Mouse (Mus musculus) MEL (cell line): Measurements from ENCODE around the gene Desi1.

Source experiments
- CHD2 ChIP-seq: IDR thresholded peaks from 2 replicates; pipeline ENCODE4 v1.6.1; 2011; ENCODE audit warnings: low read length, improper control_type of control experiment
- CTCF ChIP-seq, 3 experiments: IDR thresholded peaks in 2 of 3; conservative IDR thresholded peaks in 1 of 3; 2 replicates each; pipeline ENCODE4 v1.5.1; 2011 to 2012; ENCODE audit warnings: low read length in 3 of 3, low read depth in 2 of 3, mild to moderate bottlenecking in 2 of 3, improper control_type of control experiment in 1 of 3, inconsistent platforms in 1 of 3, mixed read lengths in 1 of 3, moderate library complexity in 1 of 3; ENCODE audit not compliant: control insufficient read depth in 1 of 3, insufficient read depth in 1 of 3, poor library complexity in 1 of 3, severe bottlenecking in 1 of 3
- GABPA ChIP-seq: IDR thresholded peaks from 2 replicates; pipeline ENCODE4 v1.6.1; 2012; ENCODE audit warnings: low read depth, mild to moderate bottlenecking, inconsistent platforms, low read length, improper control_type of control experiment, moderate library complexity
- GATA1 ChIP-seq: IDR thresholded peaks from 2 replicates; pipeline ENCODE4 v1.6.1; 2011; ENCODE audit warnings: low read depth, low read length, improper control_type of control experiment
- MAX ChIP-seq: IDR thresholded peaks from 2 replicates; pipeline ENCODE4 v1.6.1; 2011; ENCODE audit warnings: low read length, improper control_type of control experiment
- MXI1 ChIP-seq: IDR thresholded peaks from 2 replicates; pipeline ENCODE4 v1.6.1; 2011; ENCODE audit warnings: mild to moderate bottlenecking, low read depth, low read length, improper control_type of control experiment
- POLR2A ChIP-seq, 2 experiments: IDR thresholded peaks; 2 replicates each; pipeline ENCODE4 v1.6.1; 2011 to 2012; ENCODE audit warnings: low read length in 2 of 2, mild to moderate bottlenecking in 2 of 2, control low read depth in 1 of 2, improper control_type of control experiment in 1 of 2, low read depth in 1 of 2, moderate library complexity in 1 of 2; ENCODE audit not compliant: control insufficient read depth in 1 of 2, insufficient read depth in 1 of 2, poor library complexity in 1 of 2
- USF1 ChIP-seq: IDR thresholded peaks from 2 replicates; pipeline ENCODE4 v1.6.1; 2014; ENCODE audit warnings: low read depth, mild to moderate bottlenecking, inconsistent platforms, low read length, improper control_type of control experiment, moderate library complexity

DNA sequence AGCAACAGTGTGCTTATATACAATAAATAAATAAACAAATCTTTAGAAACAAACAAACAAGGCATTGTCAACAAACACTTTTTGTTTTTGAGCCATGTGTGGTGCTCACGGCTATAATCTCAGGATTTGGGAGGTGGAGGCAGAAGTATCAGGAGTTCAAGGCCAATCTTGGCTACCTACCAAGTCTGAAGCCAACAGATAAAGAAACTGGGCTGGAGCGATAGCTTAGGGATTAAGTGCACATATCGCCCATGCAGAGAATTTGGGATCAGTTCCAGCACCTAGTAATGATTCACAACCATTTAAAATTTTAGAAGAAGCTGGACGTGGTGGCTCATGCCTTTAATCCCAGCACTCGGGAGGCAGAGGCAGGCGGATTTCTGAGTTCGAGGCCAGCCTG is 39.8 kb upstream of the Desi1 start:
- TF ChIP-seq POLR2A (IDR thresholded peaks at IDR 0.05; ENCODE audit: control insufficient read depth in 1 of 2, insufficient read depth in 1 of 2, low read depth in 1 of 2, low read length in 2 of 2, poor library complexity in 1 of 2) (no peak), GABPA (no peak), GATA1 (peak; percentile 84), USF1 (no peak), CTCF (IDR thresholded peaks at IDR 0.05 in 2 of 3, conservative IDR thresholded peaks at IDR 0.05 in 1 of 3; ENCODE audit: control insufficient read depth in 1 of 3, insufficient read depth in 1 of 3, low read depth in 2 of 3, low read length in 3 of 3, poor library complexity in 1 of 3, severe bottlenecking in 1 of 3) (no peak), MXI1 (no peak), MAX (no peak), CHD2 (no peak)
